Mouse (Mus musculus): ENCODE results near the gene Rab5a.
"Not testable (repeated sequence)": the region's sequence is repeated elsewhere in the genome, so short reads cannot be mapped to it uniquely, and the experiment has no call there.

The Rab5a gene

GRCm38 (mm10) chr17:53478858-53479603, at the start of gene Rab5a:
Gene Rab5a, plus strand, starts transcription at chr17:53479234.
- DNase-seq = peak; percentile 99 to 100

- no peak for DNase-seq
Measured at GRCm38 (mm10) chr17:53456152-53456551, 22.9 kb upstream of the Rab5a start.

GRCm38 (mm10) chr17:53456742-53457141, 22.3 kb upstream of the Rab5a start:
- no peak for DNase-seq

- peak; percentile 94 to 95 for DNase-seq
Measured at GRCm38 (mm10) chr17:53462603-53463495, 16.2 kb upstream of the Rab5a start, which contains the start of gene Efhb. Gene Efhb, minus strand, starts transcription at chr17:53463321.

- DNase-seq = no peak
Measured at GRCm38 (mm10) chr17:53463496-53463840, 15.6 kb upstream of the Rab5a start.

GRCm38 (mm10) chr17:53465569-53465968, 13.5 kb upstream of the Rab5a start:
- DNase-seq = peak in 1 of 2 experiments; percentile 45

- no peak for DNase-seq
Measured at GRCm38 (mm10) chr17:53468697-53469096, 10.3 kb upstream of the Rab5a start.

- no peak for DNase-seq
Measured at GRCm38 (mm10) chr17:53478066-53478857, 772 bp upstream of the Rab5a start.

GRCm38 (mm10) chr17:53479604-53480041, 589 bp downstream of the Rab5a start:
- DNase-seq = peak; percentile 46 to 67

- DNase-seq = peak in 1 of 2 experiments; percentile 15
Measured at GRCm38 (mm10) chr17:53480433-53480832, 1.4 kb downstream of the Rab5a start.

GRCm38 (mm10) chr17:53488291-53489006, 9.4 kb downstream of the Rab5a start:
- DNase-seq = no peak

GRCm38 (mm10) chr17:53489007-53489378, 10.0 kb downstream of the Rab5a start:
- no peak for DNase-seq

GRCm38 (mm10) chr17:53502966-53503365, 23.9 kb downstream of the Rab5a start:
- DNase-seq = no peak

- peak; percentile 11 to 42 for DNase-seq
Measured at GRCm38 (mm10) chr17:53512311-53512951, 33.4 kb downstream of the Rab5a start.

GRCm38 (mm10) chr17:53519364-53519763, 40.3 kb downstream of the Rab5a start:
- DNase-seq = no peak

- DNase-seq = no peak
Measured at GRCm38 (mm10) chr17:53520509-53520908, 41.5 kb downstream of the Rab5a start.

GRCm38 (mm10) chr17:53528034-53528433, 49.0 kb downstream of the Rab5a start:
- no peak for DNase-seq

GRCm38 (mm10) chr17:53531160-53531559, 52.1 kb downstream of the Rab5a start:
- peak; percentile 19 to 46 for DNase-seq

GRCm38 (mm10) chr17:53532425-53532824, 53.4 kb downstream of the Rab5a start:
- DNase-seq = no peak

GRCm38 (mm10) chr17:53539351-53539750, 60.3 kb downstream of the Rab5a start, which contains the start of gene Pp2d1:
Gene Pp2d1, minus strand, starts transcription at chr17:53539451.
- DNase-seq = not testable (repeated sequence)

- no peak for DNase-seq
Measured at GRCm38 (mm10) chr17:53542536-53542935, 63.5 kb downstream of the Rab5a start.

All from kidney, postnatal 36 days (tissue).